Mouse (Mus musculus) right cerebral cortex, adult 18-20 months (tissue): ENCODE measurements at regions not wholly inside any gene's neighbourhood (a gene's known extent, or its start where the extent isn't known, plus 50 kb on each side); places are given as distances from the start of the nearest gene placed in this dataset.
A peak's percentile ranks its signal among the peaks of the same experiment; 100 is the strongest.

Experiments used
- DNase-seq: peaks from one replicate; pipeline ENCODE4 v3.0.0; 2022; ENCODE audit warnings: mixed read lengths

GRCm38 (mm10) chr1:28373351-28373750 lies 406.7 kb downstream of the Gm597 start:
- DNase-seq = peak; percentile 73

- peak; percentile 12 for DNase-seq
Observed at GRCm38 (mm10) chr1:28349411-28349973, 430.6 kb downstream of the Gm597 start.

GRCm38 (mm10) chr1:28348572-28348971 lies 431.5 kb downstream of the Gm597 start:
- DNase-seq = no peak

GRCm38 (mm10) chr1:28340054-28340453 lies 440.0 kb downstream of the Gm597 start:
- no peak for DNase-seq

- DNase-seq = no peak
Observed at GRCm38 (mm10) chr1:28334366-28334765, 445.7 kb downstream of the Gm597 start.

- DNase-seq = no peak
Observed at GRCm38 (mm10) chr1:28332031-28332430, 448.0 kb downstream of the Gm597 start.

GRCm38 (mm10) chr1:28328986-28329385 lies 451.1 kb downstream of the Gm597 start:
- DNase-seq = no peak

GRCm38 (mm10) chr1:28328539-28328938 lies 451.5 kb downstream of the Gm597 start:
- DNase-seq = no peak

GRCm38 (mm10) chr1:28324141-28324540 lies 455.9 kb downstream of the Gm597 start:
- DNase-seq = no peak
